Mouse (Mus musculus): ENCODE data around the gene Vasp.

The Vasp gene

GRCm38 (mm10) chr7:19271238-19272172 lies at the start of gene Vasp:
TSS of gene Vasp (minus strand) at chr7:19271817.
- peak; percentile 69 for DNase-seq (ENCODE audit: low spot score in 2 of 2)

- no peak for DNase-seq (ENCODE audit: low spot score in 2 of 2)
Measured at GRCm38 (mm10) chr7:19320637-19321036, 49.0 kb upstream of the Vasp start.

GRCm38 (mm10) chr7:19319906-19320305 lies 48.3 kb upstream of the Vasp start:
- DNase-seq (ENCODE audit: low spot score in 2 of 2) = peak; percentile 91

GRCm38 (mm10) chr7:19319458-19319857 lies 47.8 kb upstream of the Vasp start:
- no peak for DNase-seq (ENCODE audit: low spot score in 2 of 2)

GRCm38 (mm10) chr7:19318676-19319075 lies 47.1 kb upstream of the Vasp start:
- DNase-seq (ENCODE audit: low spot score in 2 of 2) = no peak

- no peak for DNase-seq (ENCODE audit: low spot score in 2 of 2)
Measured at GRCm38 (mm10) chr7:19318201-19318600, 46.6 kb upstream of the Vasp start.

- DNase-seq (ENCODE audit: low spot score in 2 of 2) = no peak
Measured at GRCm38 (mm10) chr7:19316451-19317161, 45.0 kb upstream of the Vasp start.

- no peak for DNase-seq (ENCODE audit: low spot score in 2 of 2)
Measured at GRCm38 (mm10) chr7:19314033-19314432, 42.4 kb upstream of the Vasp start.

- no peak for DNase-seq (ENCODE audit: low spot score in 2 of 2)
Measured at GRCm38 (mm10) chr7:19311991-19312390, 40.4 kb upstream of the Vasp start.

GRCm38 (mm10) chr7:19309884-19310641 lies 38.4 kb upstream of the Vasp start, which contains the start of gene Fosb:
TSS of gene Fosb (minus strand) at chr7:19310051.
- peak; percentile 92 to 93 for DNase-seq (ENCODE audit: low spot score in 2 of 2)

GRCm38 (mm10) chr7:19309278-19309883 lies 37.8 kb upstream of the Vasp start:
- no peak for DNase-seq (ENCODE audit: low spot score in 2 of 2)

GRCm38 (mm10) chr7:19308454-19309277 lies 37.0 kb upstream of the Vasp start:
- DNase-seq (ENCODE audit: low spot score in 2 of 2) = peak; percentile 93 to 96

GRCm38 (mm10) chr7:19307739-19308453 lies 36.3 kb upstream of the Vasp start:
- DNase-seq (ENCODE audit: low spot score in 2 of 2) = peak; percentile 64 to 65

GRCm38 (mm10) chr7:19306819-19307738 lies 35.5 kb upstream of the Vasp start:
- no peak for DNase-seq (ENCODE audit: low spot score in 2 of 2)

GRCm38 (mm10) chr7:19305796-19306765 lies 34.5 kb upstream of the Vasp start:
- DNase-seq (ENCODE audit: low spot score in 2 of 2) = no peak

GRCm38 (mm10) chr7:19305413-19305735 lies 33.8 kb upstream of the Vasp start:
- no peak for DNase-seq (ENCODE audit: low spot score in 2 of 2)

GRCm38 (mm10) chr7:19304501-19305412 lies 33.1 kb upstream of the Vasp start:
- no peak for DNase-seq (ENCODE audit: low spot score in 2 of 2)
